Mouse (Mus musculus): Measurements from ENCODE around the gene Prss47. TPM values are rescaled to one million over a fixed set of nuclear protein-coding genes. Genes with fewer than 3 reads are reported as not detected.

Prss47 gene
- polyA plus RNA-seq, 1 experiment, result not detected

GRCm38 (mm10) chr13:65011052-65011738 is 41.4 kb downstream of the Prss47 start:
- no peaks in the 10 kb centered on the region for H3K4me1 ChIP-seq (ENCODE audit: control insufficient read depth, insufficient read depth, low read length)
- no peaks in the 10 kb centered on the region for H3K27me3 ChIP-seq (replicated peaks; ENCODE audit: control insufficient read depth, insufficient read depth, low read length)
- H3K4me3 ChIP-seq (ENCODE audit: insufficient read depth, low read depth, low read length), result no peak overlapping the region
- no peak for DNase-seq
- no peaks in the 10 kb centered on the region for H3K36me3 ChIP-seq (ENCODE audit: control insufficient read depth, insufficient read depth, low read length)
- TF ChIP-seq CTCF (conservative IDR thresholded peaks at IDR 0.05; ENCODE audit: insufficient read depth, insufficient read length, low read depth, low read length) (no peak), POLR2A (IDR thresholded peaks at IDR 0.05; ENCODE audit: low read depth, low read length) (no peak)
- WGBS, result 43% methylated on average over 4 of the region's 4 CpGs
- H3K27ac ChIP-seq (ENCODE audit: insufficient read depth, low read depth, low read length), result no peak overlapping the region

- 54% methylated on average over 1 of the region's 1 CpGs for WGBS
- DNase-seq, result no peak
- no peak overlapping the region for H3K4me3 ChIP-seq (ENCODE audit: insufficient read depth, low read depth, low read length)
- no peaks in the 10 kb centered on the region for H3K36me3 ChIP-seq (ENCODE audit: control insufficient read depth, insufficient read depth, low read length)
- no peaks in the 10 kb centered on the region for H3K27me3 ChIP-seq (replicated peaks; ENCODE audit: control insufficient read depth, insufficient read depth, low read length)
- H3K4me1 ChIP-seq (ENCODE audit: control insufficient read depth, insufficient read depth, low read length), result no peaks in the 10 kb centered on the region
- H3K27ac ChIP-seq (ENCODE audit: insufficient read depth, low read depth, low read length), result no peak overlapping the region
- no peak for TF ChIP-seq POLR2A (IDR thresholded peaks at IDR 0.05; ENCODE audit: low read depth, low read length)
- no peak for TF ChIP-seq CTCF (conservative IDR thresholded peaks at IDR 0.05; ENCODE audit: insufficient read depth, insufficient read length, low read depth, low read length)
Measured at GRCm38 (mm10) chr13:65007971-65008370, 44.6 kb downstream of the Prss47 start.

GRCm38 (mm10) chr13:65006760-65007159 is 45.8 kb downstream of the Prss47 start:
- TF ChIP-seq CTCF (conservative IDR thresholded peaks at IDR 0.05; ENCODE audit: insufficient read depth, insufficient read length, low read depth, low read length), result no peak
- TF ChIP-seq POLR2A (IDR thresholded peaks at IDR 0.05; ENCODE audit: low read depth, low read length), result no peak
- no peak for DNase-seq
- H3K27ac ChIP-seq (ENCODE audit: insufficient read depth, low read depth, low read length), result no peak overlapping the region
- H3K4me3 ChIP-seq (ENCODE audit: insufficient read depth, low read depth, low read length), result no peak overlapping the region
- H3K27me3 ChIP-seq (replicated peaks; ENCODE audit: control insufficient read depth, insufficient read depth, low read length), result no peaks in the 10 kb centered on the region
- no peaks in the 10 kb centered on the region for H3K4me1 ChIP-seq (ENCODE audit: control insufficient read depth, insufficient read depth, low read length)
- H3K36me3 ChIP-seq (ENCODE audit: control insufficient read depth, insufficient read depth, low read length), result no peaks in the 10 kb centered on the region
- 86% methylated on average over 1 of the region's 1 CpGs for WGBS

GRCm38 (mm10) chr13:65005414-65005813 is 47.1 kb downstream of the Prss47 start:
- H3K4me1 ChIP-seq (ENCODE audit: control insufficient read depth, insufficient read depth, low read length), result no peaks in the 10 kb centered on the region
- no peak for DNase-seq

More at GRCm38 (mm10) chr13:65005414-65005813, 47.1 kb downstream of the Prss47 start:
- Histone ChIP-seq H3K27me3 (replicated peaks; ENCODE audit: control insufficient read depth, insufficient read depth, low read length) (no peaks in the 10 kb centered on the region), H3K36me3 (ENCODE audit: control insufficient read depth, insufficient read depth, low read length) (no peaks in the 10 kb centered on the region), H3K27ac (ENCODE audit: insufficient read depth, low read depth, low read length) (no peak overlapping the region), H3K4me3 (ENCODE audit: insufficient read depth, low read depth, low read length) (no peak overlapping the region)
- TF ChIP-seq CTCF (conservative IDR thresholded peaks at IDR 0.05; ENCODE audit: insufficient read depth, insufficient read length, low read depth, low read length), result no peak
- TF ChIP-seq POLR2A (IDR thresholded peaks at IDR 0.05; ENCODE audit: low read depth, low read length), result no peak

Other genes with a start within 250 kb of the Prss47 start
- gene Cntnap3, start 148.8 kb downstream of the Prss47 start, polyA plus RNA-seq (2012; rRNA removed), result 0.02 and 0.04 TPM in 2 replicates
- gene Spata31, start 135.4 kb downstream of the Prss47 start, polyA plus RNA-seq (2012; rRNA removed), result not detected in 2 replicates
- not detected in 2 replicates for gene Spata31d1c, start 19.7 kb downstream of the Prss47 start, polyA plus RNA-seq (2012; rRNA removed)
- 15.0 and 15.6 TPM in 2 replicates for gene Mfsd14b, start 60.2 kb upstream of the Prss47 start, polyA plus RNA-seq (2012; rRNA removed)
- not detected in 2 replicates for gene Olfr465-ps1, start 85.3 kb upstream of the Prss47 start, polyA plus RNA-seq (2012; rRNA removed)
- gene Olfr466, start 97.5 kb upstream of the Prss47 start, polyA plus RNA-seq (2012; rRNA removed), result not detected in 2 replicates
- 0.05 and 0.13 TPM in 2 replicates for gene Nlrp4f, start 153.2 kb upstream of the Prss47 start, polyA plus RNA-seq (2012; rRNA removed)
- not detected in 2 replicates for gene Gm10775, start 206.8 kb upstream of the Prss47 start, polyA plus RNA-seq (2012; rRNA removed)
- gene Zfp369, start 226.1 kb upstream of the Prss47 start, polyA plus RNA-seq (2012; rRNA removed), result 17.1 and 19.0 TPM in 2 replicates